ENCODE assay signal across 8 mouse cellular contexts in genomic region chr11:84513171-84514116, GRCm38 (mm10). TPM values are rescaled to one million over a fixed set of nuclear protein-coding genes. Genes with fewer than 3 reads are reported as not detected.
DNase-seq lines count a peak whose midpoint lies in the region; ATAC-seq and TF ChIP-seq lines count a peak whose summit lies in the region.

Gene Aatf, minus strand, starts transcription at chr11:84513522.

- H3K4me2 ChIP-seq in forebrain, embryonic 12.5 days = peak within 1 kb of the TSS; percentile 88
- H3K4me2 ChIP-seq in heart, postnatal 0 days (ENCODE audit: low read depth, low read length) = peak within 1 kb of the TSS; percentile 98
- peak within 1 kb of the TSS; percentile 98 for H3K4me2 ChIP-seq in liver, embryonic 16.5 days (ENCODE audit: low read depth, low read length)
- peak within 1 kb of the TSS; percentile 92 for H3K4me2 ChIP-seq in neural tube, embryonic 13.5 days

- peak; percentile 88 for TF ChIP-seq POLR2A in testis, adult 2 months (IDR thresholded peaks at IDR 0.05; ENCODE audit: control insufficient read depth, low read depth, low read length)

- H3K27me3 ChIP-seq in E14TG2a.4 (ENCODE audit: insufficient read depth, low read length) = peaks cover 41% of the 10 kb centered on the region
- peaks cover 37% of the 10 kb centered on the region for H3K27me3 ChIP-seq in forebrain, embryonic 12.5 days
- H3K27me3 ChIP-seq in heart, postnatal 0 days (ENCODE audit: control insufficient read depth, insufficient read depth, low read length) = peaks cover 42% of the 10 kb centered on the region
- peaks cover 40% of the 10 kb centered on the region for H3K27me3 ChIP-seq in liver, embryonic 16.5 days (ENCODE audit: control insufficient read depth, insufficient read depth, low read depth, low read length)
- peaks cover 38% of the 10 kb centered on the region for H3K27me3 ChIP-seq in neural tube, embryonic 13.5 days
- no peaks in the 10 kb centered on the region for H3K27me3 ChIP-seq in testis, adult 2 months (ENCODE audit: control insufficient read depth, insufficient read depth, low read length)

- under 1% methylated on average over 80 of the region's 80 CpGs for WGBS in forebrain, embryonic 12.5 days
- under 1% methylated on average over 80 of the region's 80 CpGs for WGBS in heart, postnatal 0 days
- under 1% methylated on average over 80 of the region's 80 CpGs for WGBS in liver, embryonic 16.5 days (ENCODE audit: insufficient replicate concordance)
- WGBS in neural tube, embryonic 13.5 days = under 1% methylated on average over 80 of the region's 80 CpGs

- DNase-seq in c-Kit-positive CD71-positive TER-119-positive erythroid progenitor cells, embryonic 14.5 days (ENCODE audit: low spot score) = peak; percentile 95
- peak; percentile 95 for DNase-seq in heart, postnatal 0 days (ENCODE audit: low spot score)
- peak; percentile 98 to 99 for DNase-seq in kidney, postnatal 4 days

- H3K4me1 ChIP-seq in E14TG2a.4 (replicated peaks; ENCODE audit: low read depth, low read length) = peaks cover 19% of the 10 kb centered on the region
- H3K4me1 ChIP-seq in forebrain, embryonic 12.5 days = peaks cover 18% of the 10 kb centered on the region
- H3K4me1 ChIP-seq in heart, postnatal 0 days (ENCODE audit: control insufficient read depth, insufficient read depth) = peaks cover 15% of the 10 kb centered on the region
- H3K4me1 ChIP-seq in liver, embryonic 16.5 days (ENCODE audit: control insufficient read depth, low read depth, low read length) = peaks cover 8% of the 10 kb centered on the region; the same call in 1 of the 2 replicates
- peaks cover 29% of the 10 kb centered on the region for H3K4me1 ChIP-seq in neural tube, embryonic 13.5 days (replicated peaks)
- H3K4me1 ChIP-seq in testis, adult 2 months (ENCODE audit: control insufficient read depth, insufficient read depth, low read length) = peaks cover 5% of the 10 kb centered on the region; the same call in 1 of the 2 replicates

- H3K9me3 ChIP-seq in E14TG2a.4 (ENCODE audit: low read length) = no peaks in the 10 kb centered on the region; the same call in 1 of the 2 replicates
- H3K9me3 ChIP-seq in forebrain, embryonic 12.5 days = no peaks in the 10 kb centered on the region
- no peaks in the 10 kb centered on the region for H3K9me3 ChIP-seq in heart, postnatal 0 days (replicated peaks; ENCODE audit: control insufficient read depth, low read length)
- H3K9me3 ChIP-seq in liver, embryonic 16.5 days (replicated peaks; ENCODE audit: control insufficient read depth, low read length) = no peaks in the 10 kb centered on the region
- H3K9me3 ChIP-seq in neural tube, embryonic 13.5 days = no peaks in the 10 kb centered on the region

- no peak for TF ChIP-seq CTCF in E14TG2a.4 (conservative IDR thresholded peaks at IDR 0.05; ENCODE audit: low read length)
- TF ChIP-seq CTCF in heart, postnatal 0 days (IDR thresholded peaks at IDR 0.05; ENCODE audit: low read depth) = no peak
- TF ChIP-seq CTCF in testis, adult 2 months (IDR thresholded peaks at IDR 0.05; ENCODE audit: control insufficient read depth, insufficient read depth, insufficient replicate concordance, low read depth, low read length) = no peak

- H3K36me3 ChIP-seq in E14TG2a.4 (ENCODE audit: insufficient read depth, low read length) = peaks cover 32% of the 10 kb centered on the region
- H3K36me3 ChIP-seq in forebrain, embryonic 12.5 days (replicated peaks) = peaks cover 20% of the 10 kb centered on the region
- H3K36me3 ChIP-seq in heart, postnatal 0 days (replicated peaks; ENCODE audit: control insufficient read depth, insufficient read depth, low read length) = peaks cover 15% of the 10 kb centered on the region; the same call in 1 of the 2 replicates
- peaks cover 3% of the 10 kb centered on the region; the same call in 1 of the 2 replicates for H3K36me3 ChIP-seq in liver, embryonic 16.5 days (ENCODE audit: control insufficient read depth, insufficient read depth)
- H3K36me3 ChIP-seq in neural tube, embryonic 13.5 days = peaks cover 20% of the 10 kb centered on the region
- H3K36me3 ChIP-seq in testis, adult 2 months (ENCODE audit: control insufficient read depth, insufficient read depth, low read length) = no peaks in the 10 kb centered on the region; the same call in 1 of the 2 replicates

- peak; percentile 97 for ATAC-seq in forebrain, embryonic 12.5 days (ENCODE audit: low FRiP score)
- ATAC-seq in heart, postnatal 0 days (ENCODE audit: insufficient read depth, low read depth) = peak; percentile 100
- peak; percentile 99 for ATAC-seq in liver, embryonic 16.5 days (ENCODE audit: low read depth)
- ATAC-seq in neural tube, embryonic 13.5 days (ENCODE audit: low read depth) = peak; percentile 98

- TF ChIP-seq EP300 in heart, postnatal 0 days (IDR thresholded peaks at IDR 0.05; ENCODE audit: low read depth) = no peak

- peak within 1 kb of the TSS; percentile 90 for H3K4me3 ChIP-seq in E14TG2a.4 (replicated peaks; ENCODE audit: low read length)
- H3K4me3 ChIP-seq in forebrain, embryonic 12.5 days (replicated peaks) = peak within 1 kb of the TSS; percentile 73
- H3K4me3 ChIP-seq in heart, postnatal 0 days (ENCODE audit: low read depth, low read length) = peak within 1 kb of the TSS; percentile 81
- H3K4me3 ChIP-seq in liver, embryonic 16.5 days (ENCODE audit: low read depth, low read length) = peak within 1 kb of the TSS; percentile 89
- H3K4me3 ChIP-seq in neural tube, embryonic 13.5 days = peak within 1 kb of the TSS; percentile 69
- H3K4me3 ChIP-seq in testis, adult 2 months (ENCODE audit: control insufficient read depth, low read depth, low read length) = peak within 1 kb of the TSS; percentile 98

- H3K27ac ChIP-seq in forebrain, embryonic 12.5 days = peak within 1 kb of the TSS; percentile 78
- peak within 1 kb of the TSS; percentile 71 for H3K27ac ChIP-seq in heart, postnatal 0 days (ENCODE audit: low read depth)
- H3K27ac ChIP-seq in liver, embryonic 16.5 days (ENCODE audit: low read length) = peak within 1 kb of the TSS; percentile 59; the same call in 1 of the 2 replicates
- H3K27ac ChIP-seq in neural tube, embryonic 13.5 days (replicated peaks) = peak within 1 kb of the TSS; percentile 94
- H3K27ac ChIP-seq in testis, adult 2 months (ENCODE audit: control insufficient read depth, insufficient read depth, low read depth, low read length) = peak within 1 kb of the TSS; percentile 88

- peak within 1 kb of the TSS; percentile 76 for H3K9ac ChIP-seq in forebrain, embryonic 12.5 days
- peak within 1 kb of the TSS; percentile 70 for H3K9ac ChIP-seq in heart, postnatal 0 days (replicated peaks; ENCODE audit: low read depth, low read length)
- H3K9ac ChIP-seq in liver, embryonic 16.5 days (ENCODE audit: low read depth, low read length) = peak within 1 kb of the TSS; percentile 87
- peak within 1 kb of the TSS; percentile 84 for H3K9ac ChIP-seq in neural tube, embryonic 13.5 days

RNA-seq across cellular contexts. Expression of gene Aatf, which starts in this region (rescaled TPM):
- 53.4 and 63.4 TPM in 2 replicates for polyA plus RNA-seq in forebrain, embryonic 12.5 days (2016; fragmentation: Nextera tagmentation; extraction: Ambion mirVana)
- 7.1 and 21.9 TPM in 2 replicates for total RNA-seq in heart, postnatal 0 days (2014; rRNA removed; ENCODE audit: low replicate concordance)
- polyA plus RNA-seq in heart, postnatal 0 days (2015; fragmentation: Nextera tagmentation; extraction: Ambion mirVana) = 15.9 and 16.3 TPM in 2 replicates
- polyA plus RNA-seq in liver, embryonic 16.5 days (2015; fragmentation: Nextera tagmentation; extraction: Ambion mirVana) = 23.3 and 25.8 TPM in 2 replicates
- polyA plus RNA-seq in neural tube, embryonic 13.5 days (2015; fragmentation: Nextera tagmentation; extraction: Ambion mirVana) = 50.0 and 51.7 TPM in 2 replicates
- polyA plus RNA-seq in testis, adult 2 months (2012; rRNA removed) = 16.6 and 16.8 TPM in 2 replicates

Comparison
In these comparisons a context has a peak if more than half of its experiments do, and no peak if none do; other contexts are left out.
1. Peak in every context shown above with its lines: DNase-seq, ATAC-seq, H3K4me3 ChIP-seq and H3K27ac ChIP-seq.